Mouse (Mus musculus): ENCODE results near the gene Arhgef10l. TPM values are rescaled to one million over a fixed set of nuclear protein-coding genes. Genes with fewer than 3 reads are reported as not detected.

The Arhgef10l gene
- total RNA-seq, 2 experiments from 2014 or later, result 0.07 TPM; not detected in 1

DNA sequence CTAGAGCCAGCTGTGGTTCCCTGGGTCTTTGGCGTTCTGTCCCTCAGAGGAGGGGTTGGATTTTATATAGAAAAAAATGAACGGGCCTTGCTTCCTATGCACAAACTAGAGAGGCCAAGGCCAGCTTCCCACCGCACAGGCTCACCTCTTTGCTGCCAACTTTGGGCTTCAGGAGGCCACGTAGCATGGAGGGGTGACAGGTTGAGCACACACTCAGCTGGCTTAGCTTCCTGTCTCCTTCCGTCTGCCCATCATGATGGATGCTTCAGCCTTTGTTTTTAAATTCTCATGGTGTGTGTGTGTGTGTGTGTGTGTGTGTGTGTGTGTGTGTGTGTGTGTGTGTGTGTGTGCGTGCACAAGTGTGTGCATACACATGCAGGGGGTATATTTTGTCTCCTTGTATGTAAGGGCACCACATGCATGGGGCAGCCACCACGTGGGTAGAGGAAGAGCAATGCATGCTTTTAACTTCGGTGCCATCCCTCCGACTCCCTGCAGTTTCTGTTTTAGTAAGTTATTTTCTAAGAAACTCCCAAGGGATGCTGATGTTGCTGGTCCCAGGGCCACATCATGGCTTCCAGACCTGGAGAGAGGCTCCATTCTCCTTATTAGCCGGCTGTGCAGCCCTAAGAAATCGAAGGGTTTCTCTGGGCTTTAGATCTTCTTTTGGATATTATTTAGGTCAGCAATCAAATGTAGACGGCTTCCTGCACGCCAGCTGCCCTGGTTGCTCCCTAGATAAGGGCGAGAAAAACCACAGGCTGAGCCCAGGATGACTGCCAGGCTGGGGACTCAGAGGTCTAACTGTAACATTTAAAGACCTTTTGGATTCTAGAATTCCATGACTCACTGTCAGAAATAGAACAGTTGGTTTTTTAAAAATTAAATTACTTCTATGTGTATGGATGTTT is 30.1 kb upstream of the Arhgef10l start:
- peak; percentile 62 for ATAC-seq (replicated peaks; ENCODE audit: low FRiP score, low TSS enrichment, poor library complexity, severe bottlenecking)

DNA sequence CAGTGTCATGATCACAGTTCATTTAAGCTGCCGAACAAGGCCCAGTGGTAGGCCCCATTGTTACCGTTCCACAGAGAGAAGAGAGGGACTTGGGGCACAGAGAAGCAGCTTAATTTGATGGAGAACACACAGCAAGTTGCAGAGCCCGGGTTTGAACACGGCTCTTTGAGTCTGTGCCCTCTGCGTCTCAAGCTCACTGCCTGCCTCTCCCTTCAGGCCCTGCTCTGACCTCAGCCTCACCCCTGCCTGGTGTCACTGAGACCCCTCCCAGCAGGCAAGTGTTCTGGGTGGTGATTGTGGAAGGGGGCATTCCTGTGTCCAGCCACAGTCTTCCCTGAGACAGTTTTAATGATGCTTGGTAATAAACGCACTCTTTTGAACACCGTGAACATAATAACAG is 29.3 kb upstream of the Arhgef10l start:
- no peak for ATAC-seq (replicated peaks; ENCODE audit: low FRiP score, low TSS enrichment, poor library complexity, severe bottlenecking)

DNA sequence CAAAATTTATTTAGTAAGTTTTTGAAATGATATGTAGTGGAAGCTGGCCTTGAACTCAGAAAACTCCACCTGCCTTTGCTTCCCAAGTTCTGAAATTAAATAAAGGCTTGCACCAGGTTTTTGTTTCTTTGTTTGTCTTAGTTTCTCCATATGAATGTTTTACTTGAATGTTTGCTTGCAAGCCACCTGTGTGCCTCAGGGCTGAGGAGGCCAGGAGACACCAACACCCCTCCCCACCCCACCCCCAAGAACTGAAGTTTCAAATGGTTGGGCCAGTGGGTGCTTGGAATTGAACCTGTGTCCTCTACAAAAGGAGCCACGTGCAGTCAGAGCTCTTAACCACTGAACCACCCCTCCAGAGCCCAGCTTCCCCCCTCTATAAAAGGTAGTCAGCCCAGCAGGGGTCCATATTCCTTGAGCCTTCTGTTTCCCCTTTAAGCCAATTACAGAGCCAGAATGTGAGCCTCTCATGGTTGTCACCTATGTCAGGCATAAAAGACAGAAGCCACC is 28.8 kb upstream of the Arhgef10l start:
- ATAC-seq (replicated peaks; ENCODE audit: low FRiP score, low TSS enrichment, poor library complexity, severe bottlenecking), result no peak

DNA sequence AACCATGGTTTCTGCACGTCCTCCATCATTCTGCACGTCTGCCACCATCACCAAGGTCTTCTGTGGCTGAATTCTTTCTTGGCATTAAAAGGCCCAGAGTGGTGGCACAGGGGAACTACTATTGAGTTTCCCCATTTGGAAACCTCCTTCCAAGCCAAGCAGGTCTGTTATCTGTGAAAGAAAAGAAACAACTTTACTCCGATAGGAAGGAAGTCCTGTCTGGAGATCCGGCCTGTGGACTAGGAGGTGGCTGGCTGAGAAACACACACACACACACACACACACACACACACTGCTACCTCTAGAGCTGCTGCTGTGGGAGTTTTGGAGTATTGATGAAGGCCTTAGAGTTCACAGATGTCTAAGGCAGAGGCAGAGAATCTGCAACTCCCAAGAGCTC is 27.7 kb upstream of the Arhgef10l start:
- no peak for ATAC-seq (replicated peaks; ENCODE audit: low FRiP score, low TSS enrichment, poor library complexity, severe bottlenecking)

DNA sequence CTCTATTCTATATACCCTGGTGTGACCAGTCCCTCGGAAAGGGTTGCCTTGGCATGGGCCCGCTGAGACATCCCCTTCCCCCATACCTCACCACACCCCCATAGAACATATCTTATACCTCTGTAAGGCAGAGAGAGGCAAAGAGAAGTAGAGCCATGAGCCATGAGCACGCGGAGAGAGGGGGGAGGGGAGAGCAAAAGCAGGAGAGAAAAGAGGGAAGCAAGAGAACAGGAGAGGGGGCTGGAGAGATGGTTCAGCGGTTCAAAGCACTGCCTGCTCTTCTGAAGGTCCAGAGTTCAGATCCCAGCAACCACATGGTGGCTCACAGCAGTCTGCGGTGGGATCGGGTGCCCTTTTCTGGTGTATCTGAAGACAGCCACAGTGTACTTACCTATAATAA is 25.7 kb upstream of the Arhgef10l start:
- ATAC-seq (replicated peaks; ENCODE audit: low FRiP score, low TSS enrichment, poor library complexity, severe bottlenecking), result no peak

DNA sequence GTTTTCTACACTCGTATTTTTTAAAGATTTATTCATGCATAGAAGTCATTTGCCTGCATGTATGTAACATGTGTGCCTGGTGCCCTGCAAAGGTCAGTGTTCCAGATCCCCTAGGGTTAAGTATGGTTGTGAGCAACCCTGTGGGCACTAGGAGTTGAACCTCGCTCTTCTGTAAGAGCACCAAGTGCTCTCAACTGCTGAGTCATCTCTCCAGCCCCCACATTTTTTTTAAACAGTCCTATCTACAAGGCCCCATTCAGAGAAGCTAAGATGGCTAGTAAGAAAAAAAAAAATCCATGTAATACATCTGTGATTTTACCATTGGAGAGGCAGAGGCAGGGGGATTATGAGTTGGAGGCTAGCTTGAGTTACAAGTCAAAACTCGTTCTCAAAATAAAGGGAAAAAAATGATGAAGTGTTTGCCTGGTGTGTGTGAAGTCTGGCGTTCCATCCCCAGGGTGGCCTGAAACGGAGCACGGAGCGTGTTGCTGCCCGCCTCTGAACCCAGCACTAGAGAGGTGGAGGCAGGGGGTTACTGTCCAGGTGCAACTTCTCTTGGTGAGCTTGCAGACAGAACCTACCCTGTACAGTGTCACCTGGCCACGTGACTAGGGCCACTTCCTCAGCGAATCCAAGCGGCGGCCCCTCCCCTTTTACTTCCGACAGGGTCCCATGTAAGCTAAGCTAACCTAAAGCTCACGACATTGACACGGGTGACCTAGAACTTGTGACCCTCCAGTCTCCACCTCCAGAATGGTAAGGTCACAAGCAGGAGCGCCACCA is 24.3 kb upstream of the Arhgef10l start:
- ATAC-seq (replicated peaks; ENCODE audit: low FRiP score, low TSS enrichment, poor library complexity, severe bottlenecking), result 0 out of 2 replicates have a peak, but pooled peaks have one; percentile 55

DNA sequence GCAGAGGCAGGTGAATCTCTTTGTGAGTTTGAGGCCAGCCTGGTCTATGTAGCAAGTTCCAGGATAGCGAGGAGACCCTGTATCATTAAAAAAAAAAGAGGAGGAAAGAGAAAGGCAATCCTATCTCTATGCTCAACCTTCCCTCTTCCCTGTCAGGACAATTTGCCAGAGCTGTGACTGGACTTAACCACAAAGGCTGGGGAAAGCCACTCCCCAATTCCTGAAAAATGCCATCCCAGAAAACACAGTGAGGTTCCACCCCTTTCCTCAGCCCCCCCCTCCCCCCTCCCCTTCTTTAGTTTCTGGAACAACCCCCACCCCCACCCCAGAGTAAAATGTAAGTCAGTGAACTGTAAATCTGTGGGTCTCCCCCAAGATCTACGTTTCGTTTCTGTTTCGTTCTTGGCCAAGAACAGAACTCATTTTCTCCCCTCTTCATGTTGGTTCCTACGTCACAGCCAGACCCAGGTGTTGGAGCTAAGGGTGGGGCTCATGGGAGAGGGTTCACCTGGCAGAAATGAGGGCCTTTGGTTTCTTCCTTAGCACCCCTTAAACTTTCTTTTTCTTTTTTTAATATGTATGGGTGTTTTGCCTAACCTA is 23.1 kb upstream of the Arhgef10l start:
- ATAC-seq (replicated peaks; ENCODE audit: low FRiP score, low TSS enrichment, poor library complexity, severe bottlenecking), result no peak

DNA sequence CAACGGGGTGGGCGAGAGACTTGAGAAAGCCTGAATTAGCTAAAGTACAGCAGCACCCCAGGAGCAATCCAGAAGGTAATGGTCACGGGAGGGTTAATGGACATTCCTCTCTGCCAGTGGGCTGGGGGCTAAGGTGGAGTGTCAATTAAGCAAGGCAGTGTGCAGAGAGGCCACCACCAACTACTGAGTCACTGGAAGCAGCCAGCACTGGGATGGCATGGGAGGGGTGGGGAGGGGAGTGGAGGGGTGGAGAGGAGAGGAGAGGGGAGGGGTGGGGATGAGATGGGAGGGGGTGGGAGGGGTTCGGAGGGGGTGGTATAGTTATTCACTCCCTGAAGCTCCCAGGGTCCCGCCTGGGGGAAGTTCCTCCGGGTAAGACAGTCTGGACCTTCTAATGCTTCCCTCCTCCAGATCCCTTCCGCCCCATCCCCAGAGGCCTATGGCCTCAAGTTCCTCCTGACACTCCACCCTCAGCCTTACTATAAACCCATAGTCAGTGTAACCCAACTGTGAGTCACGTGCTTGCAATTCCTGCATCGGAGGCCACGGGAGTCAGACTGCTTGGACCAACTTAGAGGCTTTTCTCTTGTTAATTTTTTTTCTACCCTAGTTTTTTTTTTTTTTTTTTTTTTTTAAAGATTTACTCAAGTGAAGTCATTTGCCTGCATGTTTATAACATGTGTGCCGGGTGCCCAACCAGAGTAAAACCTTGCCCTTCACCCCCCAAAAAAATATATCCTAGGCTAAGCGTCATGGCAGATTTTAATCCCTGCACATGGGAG is 22.4 kb upstream of the Arhgef10l start:
- ATAC-seq (replicated peaks; ENCODE audit: low FRiP score, low TSS enrichment, poor library complexity, severe bottlenecking), result no peak

DNA sequence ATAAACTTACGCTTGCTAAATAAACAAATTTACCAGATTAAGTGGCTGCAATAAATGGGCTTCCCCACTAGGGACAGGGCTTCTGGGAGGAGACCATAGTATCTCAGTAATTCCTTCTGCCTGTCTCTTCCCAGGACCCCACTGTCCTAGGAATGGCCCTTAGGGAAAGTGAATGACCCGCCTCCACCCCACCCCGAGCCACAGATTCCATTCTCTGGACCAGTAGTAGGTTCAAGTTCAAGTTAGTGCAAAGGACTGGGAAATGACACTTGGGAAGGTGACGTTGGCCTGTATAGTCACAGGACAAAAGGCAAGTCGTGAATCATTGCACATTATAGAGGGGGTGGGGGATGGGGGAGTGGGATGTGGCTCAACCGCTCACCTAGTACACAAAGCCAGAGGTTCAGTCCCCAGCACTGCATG is 19.1 kb upstream of the Arhgef10l start:
- 0 out of 2 replicates have a peak, but pooled peaks have one; percentile 28 for ATAC-seq (replicated peaks; ENCODE audit: low FRiP score, low TSS enrichment, poor library complexity, severe bottlenecking)

DNA sequence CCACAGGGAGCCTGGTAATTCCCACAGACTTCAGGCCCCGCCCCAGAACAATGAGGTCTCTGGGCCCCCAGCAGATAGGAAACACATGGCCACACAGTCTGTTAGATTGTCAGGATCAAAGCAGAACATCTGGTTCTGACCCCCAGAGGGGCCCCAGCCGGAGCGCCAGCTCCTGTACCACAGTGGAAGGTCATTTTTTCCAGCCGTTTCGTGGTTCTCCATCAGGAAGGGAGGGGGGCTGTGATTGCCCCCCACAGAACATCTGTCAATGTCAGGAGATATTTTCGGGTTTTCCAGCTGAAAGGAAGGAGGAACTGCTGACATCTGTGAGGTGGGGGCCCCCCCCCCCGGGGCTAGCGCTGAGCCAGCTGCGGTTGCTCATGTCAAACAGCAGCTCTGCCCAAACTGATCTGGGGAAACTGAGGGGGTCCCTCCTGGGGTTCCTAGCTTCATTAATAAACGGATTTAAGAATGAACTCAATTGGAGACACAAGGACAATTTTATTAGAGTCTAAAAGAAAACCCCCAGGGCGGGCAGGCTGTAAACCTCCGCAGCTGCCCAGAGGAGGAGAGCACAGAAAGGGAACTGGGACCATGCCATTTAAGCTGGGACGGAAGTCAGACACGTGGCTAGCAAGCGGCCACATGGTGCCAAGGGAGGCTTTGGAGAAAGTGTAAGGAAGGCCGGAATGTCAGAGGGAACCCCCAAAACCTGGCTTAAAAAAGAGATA is 18.5 kb upstream of the Arhgef10l start:
- peak; percentile 75 for ATAC-seq (replicated peaks; ENCODE audit: low FRiP score, low TSS enrichment, poor library complexity, severe bottlenecking)

DNA sequence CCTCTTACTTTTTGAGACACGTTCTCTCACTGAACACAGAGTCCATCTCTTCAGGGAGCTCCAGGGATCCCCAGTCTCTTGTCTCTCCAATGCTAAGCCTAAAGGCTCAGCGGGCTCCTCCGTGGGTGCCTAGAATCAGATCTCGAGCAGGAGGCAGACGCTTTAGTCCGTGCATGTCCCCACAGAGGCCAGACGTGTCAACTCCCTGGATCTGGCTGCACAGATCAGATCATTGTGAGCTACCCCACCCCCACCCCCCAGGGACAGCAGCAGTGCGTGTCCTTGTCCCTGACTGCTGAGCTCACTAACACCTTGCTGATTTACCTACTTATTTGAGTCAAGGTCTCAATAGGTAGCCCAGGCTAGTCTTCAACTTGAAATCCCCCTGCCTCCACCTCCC is 17.8 kb upstream of the Arhgef10l start:
- ATAC-seq (replicated peaks; ENCODE audit: low FRiP score, low TSS enrichment, poor library complexity, severe bottlenecking), result peak; percentile 42; the same call in 1 of the 2 replicates

DNA sequence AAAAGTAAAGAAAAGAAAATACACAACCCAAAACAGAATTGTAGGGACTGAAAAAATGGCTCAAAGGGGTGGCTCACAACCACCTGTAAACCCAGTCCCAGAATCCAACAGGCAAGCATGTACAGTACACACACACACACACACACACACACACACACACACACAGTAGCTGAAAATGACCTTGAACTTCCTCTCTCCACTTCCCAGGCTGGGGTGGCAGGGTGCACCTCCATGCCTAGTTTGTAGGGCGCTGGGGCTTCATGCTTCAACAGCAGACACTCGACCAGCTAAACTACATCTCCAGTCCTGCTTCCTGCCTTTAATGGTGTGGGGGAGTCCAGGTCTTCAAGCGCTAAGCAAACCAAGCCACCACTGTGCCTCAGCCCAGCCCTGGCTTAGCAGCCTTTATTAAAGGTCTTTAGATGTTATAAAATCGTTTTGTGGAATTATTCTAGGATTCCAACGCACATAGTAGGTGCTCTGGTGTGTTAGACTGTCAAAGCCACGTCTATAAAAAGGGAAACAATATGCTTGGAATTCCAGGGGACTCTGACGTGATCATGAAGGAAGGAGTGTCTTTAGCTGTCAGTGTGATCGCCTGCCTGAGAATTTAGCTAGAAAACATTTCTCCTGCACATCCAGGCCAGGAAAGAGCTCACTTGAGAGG is 15.1 kb upstream of the Arhgef10l start:
- no peak for ATAC-seq (replicated peaks; ENCODE audit: low FRiP score, low TSS enrichment, poor library complexity, severe bottlenecking)

DNA sequence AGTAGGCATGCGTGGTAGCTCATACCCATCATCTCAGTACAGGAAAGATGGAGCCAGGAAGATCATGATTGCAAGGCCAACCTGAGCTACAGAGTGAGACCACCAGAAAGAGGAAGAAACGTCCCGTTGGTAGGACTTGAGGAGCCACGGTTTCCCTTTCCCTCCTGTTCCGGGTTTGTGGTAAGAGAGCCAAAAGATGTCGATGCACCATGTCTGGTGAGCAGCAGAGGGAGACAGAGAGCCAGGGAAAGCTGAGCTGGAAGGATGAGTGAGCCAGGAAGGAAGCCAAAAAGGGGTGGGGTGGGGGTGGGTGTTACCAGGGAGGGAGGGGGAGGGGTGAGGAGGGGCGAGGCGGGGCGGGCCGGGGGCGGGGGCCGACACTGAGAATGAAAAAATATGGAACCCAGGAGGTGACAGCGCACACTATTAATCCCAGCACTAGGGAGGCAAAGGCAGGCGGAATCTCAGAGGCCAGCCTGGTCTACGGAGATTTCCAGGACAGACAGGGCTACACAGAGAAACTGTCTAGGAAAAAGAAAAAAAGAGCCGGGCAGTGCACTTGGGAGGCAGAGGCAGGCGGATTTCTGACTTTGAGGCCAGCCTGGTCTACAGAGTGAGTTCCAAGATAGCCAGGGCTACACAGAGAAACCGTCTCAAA is 14.0 kb upstream of the Arhgef10l start:
- ATAC-seq (replicated peaks; ENCODE audit: low FRiP score, low TSS enrichment, poor library complexity, severe bottlenecking), result peak; percentile 58

DNA sequence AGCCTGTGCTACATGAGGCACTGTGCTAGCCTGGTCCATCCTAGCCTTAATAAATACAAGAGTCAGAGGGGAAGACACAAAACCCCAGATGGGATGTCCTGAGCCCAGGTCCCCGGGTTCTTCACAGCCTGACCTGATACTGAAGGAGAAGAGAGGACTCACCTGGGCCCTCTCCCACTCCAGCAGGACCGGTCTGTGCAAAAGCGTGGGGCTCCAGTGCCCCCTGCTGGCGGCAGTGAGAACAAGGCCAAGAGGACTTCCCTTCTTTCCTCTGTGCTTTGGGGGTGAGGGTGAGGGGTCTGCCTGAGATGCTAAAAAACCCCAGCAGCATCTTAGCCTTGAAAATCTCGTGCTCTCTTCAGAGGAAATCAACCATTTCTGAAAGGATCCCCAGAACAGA is 13.2 kb upstream of the Arhgef10l start:
- ATAC-seq (replicated peaks; ENCODE audit: low FRiP score, low TSS enrichment, poor library complexity, severe bottlenecking), result no peak

DNA sequence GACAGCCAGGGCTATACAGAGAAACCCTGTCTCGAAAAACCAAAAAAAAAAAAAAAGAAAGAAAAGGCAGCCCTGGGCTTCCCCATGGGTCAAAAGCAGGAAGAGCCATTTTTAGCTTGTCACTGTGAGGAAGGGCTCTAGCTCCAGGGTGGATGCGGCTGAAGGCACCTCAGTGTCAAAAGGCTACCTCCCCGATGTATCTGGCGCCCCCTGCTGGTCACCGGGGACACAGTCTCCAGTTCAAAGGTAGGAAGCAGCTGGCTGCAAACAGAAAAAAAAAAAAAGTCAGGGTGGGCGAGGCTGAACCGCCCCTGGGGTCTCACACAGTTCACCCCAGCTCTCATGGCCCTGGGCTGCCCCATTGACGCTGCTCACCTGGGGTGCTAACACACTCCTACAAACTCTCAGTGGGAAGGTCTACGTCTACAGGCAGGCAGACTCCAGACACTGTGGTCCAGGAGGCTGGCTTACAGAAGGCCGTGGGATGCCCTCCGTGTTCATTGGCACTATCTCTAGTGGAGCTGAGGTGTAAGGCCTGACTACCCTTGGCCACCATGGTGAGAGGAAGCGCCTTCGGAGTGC is 8.6 kb upstream of the Arhgef10l start:
- peak; percentile 78 for ATAC-seq (replicated peaks; ENCODE audit: low FRiP score, low TSS enrichment, poor library complexity, severe bottlenecking)

DNA sequence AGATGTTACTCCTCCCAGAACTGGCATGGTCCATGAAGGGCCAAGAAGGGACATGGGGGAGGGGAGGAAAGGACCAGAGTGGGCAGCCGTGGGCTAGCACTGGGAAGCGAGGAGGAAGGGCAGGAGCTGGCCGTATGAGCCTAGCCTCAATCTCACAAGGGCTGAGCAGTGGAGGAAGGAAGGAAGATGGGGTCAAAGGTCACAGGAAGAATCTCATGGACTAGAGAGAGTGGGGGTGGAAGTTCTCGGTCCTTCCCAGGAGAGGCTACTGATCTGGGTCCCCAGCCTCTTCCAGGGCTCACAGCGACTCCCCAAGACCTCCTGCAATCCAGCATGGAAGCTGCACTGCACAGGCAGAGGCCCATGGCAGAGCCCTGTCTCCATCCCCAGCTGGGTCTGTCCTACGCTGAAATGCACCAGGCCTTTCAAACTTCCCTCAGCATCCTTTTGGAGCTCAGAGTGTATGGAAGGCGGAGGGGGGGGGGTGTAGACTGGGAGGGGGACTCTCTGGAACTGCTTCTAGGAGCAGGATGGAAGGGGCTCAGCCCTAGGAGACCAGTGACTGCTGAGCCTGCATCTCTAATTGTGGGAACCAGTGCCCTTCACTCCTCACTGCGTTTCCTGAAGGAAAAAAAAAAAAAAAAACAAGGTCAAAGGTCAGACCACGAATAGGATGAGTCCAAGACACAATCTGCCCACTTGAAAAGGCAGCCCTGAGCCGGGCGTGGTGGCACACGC is 7.9 kb upstream of the Arhgef10l start:
- ATAC-seq (replicated peaks; ENCODE audit: low FRiP score, low TSS enrichment, poor library complexity, severe bottlenecking), result no peak

Data from megakaryocyte-erythroid progenitor cell, adult 5-6 weeks (primary cell).